Mouse (Mus musculus) CH12.LX (cell line): ENCODE measurements around the gene Cep41. TPM values are rescaled to one million over a fixed set of nuclear protein-coding genes. Genes with fewer than 3 reads are reported as not detected.

Experiments
- DNase-seq: peaks from one replicate; pipeline ENCODE4 v3.0.0-alpha.2; 2013; ENCODE audit errors: extremely low read depth
- H3K27ac ChIP-seq: 2 replicates; pipeline ENCODE4 v1.5.1; 2012; ENCODE audit warnings: low read depth, mild to moderate bottlenecking, control low read depth, moderate library complexity; ENCODE audit not compliant: insufficient read depth
- H3K27me3 ChIP-seq: replicated peaks from 2 replicates; pipeline ENCODE3; 2012; ENCODE audit warnings: inconsistent platforms
- H3K36me3 ChIP-seq, 2 experiments: replicated peaks in 1 of 2; 2 replicates each; pipeline versions ENCODE3 to v1.6.1; 2012; ENCODE audit warnings: inconsistent platforms in 1 of 2, low read length in 1 of 2, mild to moderate bottlenecking in 1 of 2, mixed read lengths in 1 of 2, moderate library complexity in 1 of 2; ENCODE audit not compliant: control insufficient read depth in 1 of 2, insufficient read depth in 1 of 2
- H3K4me1 ChIP-seq, 2 experiments: 2 replicates each; pipeline ENCODE4 v1.6.1; 2012; ENCODE audit warnings: inconsistent platforms in 1 of 2, moderate library complexity in 1 of 2; ENCODE audit not compliant: insufficient read depth in 2 of 2, control insufficient read depth in 1 of 2
- H3K4me2 ChIP-seq: 2 replicates; pipeline ENCODE4 v1.6.1; 2012; ENCODE audit warnings: low read depth, mild to moderate bottlenecking, control low read depth; ENCODE audit not compliant: poor library complexity, insufficient read depth, severe bottlenecking
- H3K4me3 ChIP-seq, 3 experiments: fragments of 150-350 bp in 1 of 3; sonication (generic) in 1 of 3; replicated peaks in 1 of 3; 2 replicates each; pipeline versions ENCODE3 to v1.5.1; 2011 to 2012; ENCODE audit warnings: low read depth in 2 of 3, low read length in 2 of 3, mild to moderate bottlenecking in 2 of 3, moderate library complexity in 2 of 3, control low read depth in 1 of 3, improper control_type of control experiment in 1 of 3, inconsistent platforms in 1 of 3, mixed read lengths in 1 of 3; ENCODE audit not compliant: poor library complexity in 1 of 3
- H3K79me2 ChIP-seq: replicated peaks from 2 replicates; pipeline ENCODE4 v1.6.1; 2012; ENCODE audit warnings: mild to moderate bottlenecking, moderate library complexity; ENCODE audit not compliant: control insufficient read depth, poor library complexity, insufficient read depth, severe bottlenecking; ENCODE audit errors: extremely low read depth
- H3K9ac ChIP-seq: 2 replicates; pipeline ENCODE4 v1.6.1; 2012; ENCODE audit warnings: low read depth, mild to moderate bottlenecking, control low read depth, moderate library complexity; ENCODE audit not compliant: insufficient read depth
- H3K9me3 ChIP-seq: replicated peaks from 2 replicates; pipeline ENCODE3; 2012; ENCODE audit warnings: low read length, inconsistent platforms, mixed read lengths
- BHLHE40 ChIP-seq: IDR thresholded peaks from 2 replicates; pipeline ENCODE4 v1.6.1; 2011; ENCODE audit warnings: mild to moderate bottlenecking, low read depth, low read length, improper control_type of control experiment
- E2F4 ChIP-seq: IDR thresholded peaks from 2 replicates; pipeline ENCODE4 v1.6.1; 2011; ENCODE audit warnings: low read depth, low read length, improper control_type of control experiment; ENCODE audit not compliant: insufficient replicate concordance
- ELF1 ChIP-seq: IDR thresholded peaks from 2 replicates; pipeline ENCODE4 v1.6.1; 2014; ENCODE audit warnings: low read depth, mild to moderate bottlenecking, inconsistent platforms, low read length, improper control_type of control experiment
- GABPA ChIP-seq: IDR thresholded peaks from 2 replicates; pipeline ENCODE4 v1.6.1; 2012; ENCODE audit warnings: low read depth, low read length, improper control_type of control experiment, inconsistent platforms; ENCODE audit not compliant: insufficient replicate concordance
- HCFC1 ChIP-seq: IDR thresholded peaks from 2 replicates; pipeline ENCODE4 v1.6.1; 2012; ENCODE audit warnings: low read depth, mild to moderate bottlenecking, inconsistent platforms, low read length, improper control_type of control experiment
- JUN ChIP-seq: IDR thresholded peaks from 2 replicates; pipeline ENCODE4 v1.6.1; 2011; ENCODE audit warnings: low read depth, mild to moderate bottlenecking, low read length, improper control_type of control experiment, moderate library complexity; ENCODE audit not compliant: insufficient read depth
- MAX ChIP-seq: IDR thresholded peaks from 2 replicates; pipeline ENCODE4 v1.6.1; 2011; ENCODE audit warnings: low read length, improper control_type of control experiment
- MEF2A ChIP-seq: IDR thresholded peaks from 2 replicates; pipeline ENCODE4 v1.6.1; 2014; ENCODE audit warnings: low read depth, mild to moderate bottlenecking, inconsistent platforms, low read length, improper control_type of control experiment, borderline replicate concordance
- MXI1 ChIP-seq: IDR thresholded peaks from 2 replicates; pipeline ENCODE4 v1.6.1; 2011; ENCODE audit warnings: mild to moderate bottlenecking, low read depth, low read length, improper control_type of control experiment
- MYC ChIP-seq: IDR thresholded peaks from 2 replicates; pipeline ENCODE4 v1.6.1; 2011; ENCODE audit warnings: low read depth, mild to moderate bottlenecking, improper control_type of control experiment, low read length
- NELFE ChIP-seq: IDR thresholded peaks from 2 replicates; pipeline ENCODE4 v1.6.1; 2011; ENCODE audit warnings: low read depth, low read length, improper control_type of control experiment
- PAX5 ChIP-seq: IDR thresholded peaks from 2 replicates; pipeline ENCODE4 v1.6.1; 2012; ENCODE audit warnings: low read length, inconsistent platforms, mixed read lengths
- POLR2A ChIP-seq: IDR thresholded peaks from 2 replicates; pipeline ENCODE4 v1.6.1; 2011; ENCODE audit warnings: low read depth, mild to moderate bottlenecking, improper control_type of control experiment, low read length
- POLR2AphosphoS2 ChIP-seq: IDR thresholded peaks from 2 replicates; pipeline ENCODE4 v1.6.1; 2011; ENCODE audit warnings: low read depth, low read length, improper control_type of control experiment
- RAD21 ChIP-seq: IDR thresholded peaks from 2 replicates; pipeline ENCODE4 v1.6.1; 2011; ENCODE audit warnings: low read depth, mild to moderate bottlenecking, low read length, improper control_type of control experiment, moderate library complexity
- RCOR1 ChIP-seq: conservative IDR thresholded peaks from 2 replicates; pipeline ENCODE4 v1.6.1; 2012; ENCODE audit warnings: low read depth, mild to moderate bottlenecking, inconsistent platforms, low read length, improper control_type of control experiment
- SMC3 ChIP-seq: IDR thresholded peaks from 2 replicates; pipeline ENCODE4 v1.6.1; 2011; ENCODE audit warnings: low read depth, low read length, improper control_type of control experiment
- TCF12 ChIP-seq: IDR thresholded peaks from 2 replicates; pipeline ENCODE4 v1.6.1; 2014; ENCODE audit warnings: low read depth, mild to moderate bottlenecking, inconsistent platforms, low read length, improper control_type of control experiment
- UBTF ChIP-seq: IDR thresholded peaks from 2 replicates; pipeline ENCODE4 v1.6.1; 2012; ENCODE audit warnings: low read depth, mild to moderate bottlenecking, inconsistent platforms, low read length, improper control_type of control experiment, moderate library complexity
- USF1 ChIP-seq: IDR thresholded peaks from 2 replicates; pipeline ENCODE4 v1.6.1; 2014; ENCODE audit warnings: low read depth, mild to moderate bottlenecking, inconsistent platforms, low read length, improper control_type of control experiment
- USF2 ChIP-seq: conservative IDR thresholded peaks from 2 replicates; pipeline ENCODE4 v1.6.1; 2011; ENCODE audit warnings: low read depth, low read length, improper control_type of control experiment
- ZC3H11A ChIP-seq: IDR thresholded peaks from 2 replicates; pipeline ENCODE4 v1.6.1; 2012; ENCODE audit warnings: low read depth, mild to moderate bottlenecking, inconsistent platforms, low read length, improper control_type of control experiment
- ZKSCAN1 ChIP-seq: IDR thresholded peaks from 2 replicates; pipeline ENCODE4 v1.6.1; 2012; ENCODE audit warnings: low read depth, inconsistent platforms, low read length, improper control_type of control experiment, borderline replicate concordance
- ZMIZ1 ChIP-seq: IDR thresholded peaks from 2 replicates; pipeline ENCODE4 v1.6.1; 2012; ENCODE audit warnings: low read depth, mild to moderate bottlenecking, inconsistent platforms, low read length, improper control_type of control experiment
- dilution Hi-C: fragments of 300-500 bp; cut with MboI; formaldehyde crosslinking; loops from 2 replicates; pipeline ENCODE4 v1.14.3; 2020; ENCODE audit warnings: low sequenced_read_pairs; ENCODE audit not compliant: extremely low pct_unique_long_range_greater_than_20kb, extremely low pct_ligation_motif_present
- in situ Hi-C: fragments of 300-500 bp; cut with MboI; formaldehyde crosslinking; loops from 3 replicates; pipeline ENCODE4 v1.14.3; 2019; ENCODE audit warnings: low sequenced_read_pairs, low pct_ligation_motif_present, low pct_unique_long_range_greater_than_20kb, mixed read lengths
- polyA plus RNA-seq: library from polyadenylated mRNA; unstranded; fragments of >175 nt; gene quantifications from 2 replicates; pipeline ENCODE4 v1.2.1, GENCODE M21; 2012; ENCODE audit warnings: low read depth; ENCODE audit not compliant: insufficient read length
- total RNA-seq, 2 experiments: library from RNA; depleted of rRNA; stranded (reverse); fragments of 300-350 nt in 1 of 2; fragments of >200 nt in 1 of 2; gene quantifications; 2 replicates each; pipeline ENCODE4 v1.2.3; 2012 to 2014

The Cep41 gene
- total and polyA plus RNA-seq, 3 experiments = 4.2 to 11.4 (median 8.7) TPM

DNA sequence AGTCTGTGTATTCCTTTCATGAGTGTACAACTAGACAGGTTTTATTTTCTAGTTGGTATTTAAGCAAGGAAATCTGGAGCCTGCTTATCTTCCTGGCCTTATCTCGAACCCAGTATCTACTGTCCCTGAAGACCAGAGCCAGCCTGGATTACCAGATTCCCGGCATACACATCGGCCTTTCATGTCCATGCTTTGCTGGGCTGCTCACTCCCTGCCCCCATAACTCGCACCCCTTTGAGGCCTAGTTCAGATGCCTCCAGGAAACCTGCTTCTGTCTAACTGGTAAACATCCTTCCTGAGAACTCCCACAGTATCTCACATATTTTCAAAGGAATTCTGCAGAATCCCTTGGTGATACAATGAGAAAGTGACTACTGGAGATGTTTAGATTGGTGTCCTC lies 28.3 kb downstream of the Cep41 start:
- Histone ChIP-seq H3K4me3 (no peak overlapping the region), H3K36me3 (peaks cover 0 to 3% of the 10 kb centered on the region in 2 experiments), H3K27ac (no peak overlapping the region), H3K4me1 (peaks cover 3 to 14% of the 10 kb centered on the region in 2 experiments; a peak in 1 of 4 replicates), H3K4me2 (no peak overlapping the region), H3K9me3 (no peaks in the 10 kb centered on the region), H3K79me2 (no peaks in the 10 kb centered on the region), H3K9ac (no peak overlapping the region), H3K27me3 (no peaks in the 10 kb centered on the region)
- TF ChIP-seq UBTF (no peak), USF1 (no peak), USF2 (no peak), SMC3 (no peak), POLR2A (no peak), ZC3H11A (no peak), GABPA (no peak), MYC (no peak), ZKSCAN1 (no peak), ZMIZ1 (no peak), POLR2AphosphoS2 (no peak), BHLHE40 (no peak), MXI1 (no peak), JUN (no peak), PAX5 (no peak), ELF1 (no peak), RAD21 (no peak), RCOR1 (no peak), MAX (no peak)
- dilution Hi-C loops = no loop called here
- in situ Hi-C loops = no loop called here
- no peak for DNase-seq

DNA sequence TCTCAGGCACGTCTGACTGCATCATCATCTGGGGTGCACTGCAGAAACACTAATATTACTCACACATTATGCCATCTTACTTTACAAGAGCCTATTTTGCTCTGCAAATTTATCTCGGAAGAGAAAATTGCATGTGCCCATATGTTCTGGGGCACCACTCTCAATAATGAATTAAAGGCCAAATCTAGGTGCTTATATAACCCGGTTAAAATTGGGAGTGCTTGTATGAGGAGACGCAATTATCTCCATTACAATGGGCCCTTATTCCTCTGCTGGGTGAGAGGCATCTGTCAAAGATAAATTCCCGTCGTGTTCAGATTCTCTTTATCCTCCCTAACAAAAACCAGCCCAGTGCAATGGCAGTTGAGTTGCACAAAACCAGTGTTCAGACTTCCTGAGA lies 28.8 kb downstream of the Cep41 start:
- H3K9ac ChIP-seq = no peak overlapping the region
- TF ChIP-seq ZKSCAN1 = no peak
- TF ChIP-seq PAX5 = no peak
- no peak for TF ChIP-seq E2F4
- no peak for TF ChIP-seq TCF12
- TF ChIP-seq NELFE = no peak
- no peak for TF ChIP-seq ZMIZ1
- no peak for TF ChIP-seq MEF2A
- no peak for TF ChIP-seq RAD21
- TF ChIP-seq HCFC1 = no peak
- no peak for TF ChIP-seq MYC
- TF ChIP-seq SMC3 = no peak
- no peak for TF ChIP-seq MXI1
- no peaks in the 10 kb centered on the region for H3K9me3 ChIP-seq
- dilution Hi-C loops (no loop called here), in situ Hi-C loops (no loop called here)
- no peak overlapping the region for H3K4me3 ChIP-seq
- H3K4me1 ChIP-seq = peaks cover 3 to 14% of the 10 kb centered on the region in 2 experiments; a peak in 1 of 4 replicates
- no peak overlapping the region for H3K27ac ChIP-seq
- H3K36me3 ChIP-seq = peaks cover 0 to 5% of the 10 kb centered on the region in 2 experiments
- no peak for DNase-seq
- H3K27me3 ChIP-seq = no peaks in the 10 kb centered on the region
- no peaks in the 10 kb centered on the region for H3K79me2 ChIP-seq
- H3K4me2 ChIP-seq = no peak overlapping the region
